Mouse (Mus musculus): ENCODE measurements around the gene Vps4a.

The Vps4a gene

GRCm38 (mm10) chr8:107049480-107049879, 18.5 kb downstream of the Vps4a start:
- DNase-seq (ENCODE audit: low spot score) = no peak

DNA sequence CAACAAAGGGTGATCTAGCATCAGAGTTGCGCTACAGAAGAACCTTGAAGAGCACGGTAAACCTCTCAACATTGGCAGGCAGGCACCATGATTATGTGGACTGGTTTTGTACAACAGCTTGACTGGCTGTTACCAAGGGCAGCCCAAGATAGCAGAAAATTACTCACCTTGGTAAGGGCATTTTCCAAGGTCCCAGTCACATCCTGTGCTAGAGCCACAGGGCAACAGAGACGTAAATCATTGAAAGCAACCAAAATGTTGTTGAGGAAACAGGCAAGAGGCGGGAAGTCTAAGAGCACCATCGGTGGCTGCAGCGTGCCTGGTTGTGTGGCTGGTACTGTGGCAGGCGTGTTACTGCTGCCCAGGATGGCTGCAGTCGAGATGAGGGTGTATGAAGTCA, 21.0 kb downstream of the Vps4a start:
- DNase-seq (ENCODE audit: low spot score) = no peak

DNA sequence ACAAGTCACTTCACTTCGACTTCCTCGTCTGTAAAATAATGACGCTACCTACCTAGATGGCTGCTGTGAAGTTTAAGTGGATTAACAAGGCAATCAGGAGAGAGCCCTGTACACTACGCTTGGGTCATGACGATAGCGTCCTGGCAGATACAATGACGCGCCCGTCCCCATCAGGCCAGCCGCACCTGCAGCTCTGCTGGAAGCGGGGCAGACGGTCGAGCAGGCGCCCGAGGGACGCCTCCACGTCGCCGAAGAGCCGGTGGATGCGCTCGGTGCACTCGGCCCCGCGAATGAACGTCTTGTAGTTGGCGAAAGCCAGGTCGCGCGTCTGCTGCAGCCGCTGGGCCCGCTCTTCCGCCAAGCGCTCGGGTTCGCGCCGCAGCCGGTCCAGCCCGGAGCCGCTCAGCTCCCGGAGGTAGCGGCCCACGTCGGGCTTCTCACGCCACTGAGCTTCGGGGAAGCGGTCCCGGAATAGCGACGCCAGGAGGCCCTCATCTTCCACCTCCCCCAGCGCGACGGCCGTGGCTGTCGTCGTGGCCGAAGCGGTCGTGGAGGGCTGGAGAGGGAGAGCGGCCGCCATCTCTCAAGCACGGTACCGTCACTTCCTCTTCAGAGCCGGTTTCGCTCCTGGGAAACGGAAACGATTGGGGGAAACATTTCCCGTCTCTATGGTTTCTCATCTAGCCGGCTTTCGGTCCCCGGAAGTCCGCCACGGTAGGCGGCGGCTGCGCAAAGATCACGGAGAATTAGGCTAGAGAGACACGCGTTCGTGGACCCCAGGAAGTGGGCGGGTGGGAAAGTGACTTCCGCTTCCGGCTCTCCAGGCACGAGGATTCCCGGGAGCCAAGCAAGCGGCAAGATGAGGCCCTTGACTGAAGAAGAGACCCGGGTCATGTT, 25.3 kb downstream of the Vps4a start, which contains the start of the genes Cog8 and Nip7:
Gene Cog8 (minus strand): TSS at position 614 of the 897 bp plus-strand sequence.
Gene Nip7 (plus strand): TSS at position 802 of the 897 bp plus-strand sequence.
- peak; percentile 94 for DNase-seq (ENCODE audit: low spot score)

GRCm38 (mm10) chr8:107056973-107057369, 25.9 kb downstream of the Vps4a start:
- no peak for DNase-seq (ENCODE audit: low spot score)

GRCm38 (mm10) chr8:107062613-107063012, 31.6 kb downstream of the Vps4a start:
- no peak for DNase-seq (ENCODE audit: low spot score)

GRCm38 (mm10) chr8:107065511-107066496, 34.8 kb downstream of the Vps4a start, which contains the start of gene Tmed6:
Gene Tmed6, minus strand, starts transcription at chr8:107065644.
- DNase-seq (ENCODE audit: low spot score) = no peak

DNA sequence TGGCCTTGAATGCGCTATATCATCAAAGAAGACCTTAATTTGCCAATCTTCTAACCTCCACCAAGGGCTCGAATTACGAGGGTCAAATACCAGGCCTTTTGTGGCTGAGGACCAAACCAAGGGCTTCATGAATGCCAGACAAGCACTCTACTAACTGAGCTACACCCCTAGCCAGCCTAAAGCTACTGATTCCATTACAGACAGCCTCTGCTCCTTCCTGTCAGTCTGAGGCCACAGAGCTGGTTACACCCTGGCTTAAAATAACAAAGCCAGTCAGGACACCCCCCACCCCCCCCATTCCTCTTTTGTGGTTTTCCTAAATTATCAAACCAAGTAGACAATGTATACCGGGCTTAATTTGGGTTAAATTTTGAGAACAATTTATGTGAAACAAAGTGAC, 42.7 kb downstream of the Vps4a start:
- no peak for DNase-seq (ENCODE audit: low spot score)

- no peak for DNase-seq (ENCODE audit: low spot score)
Observed at GRCm38 (mm10) chr8:107074128-107074527, 43.1 kb downstream of the Vps4a start.

DNA sequence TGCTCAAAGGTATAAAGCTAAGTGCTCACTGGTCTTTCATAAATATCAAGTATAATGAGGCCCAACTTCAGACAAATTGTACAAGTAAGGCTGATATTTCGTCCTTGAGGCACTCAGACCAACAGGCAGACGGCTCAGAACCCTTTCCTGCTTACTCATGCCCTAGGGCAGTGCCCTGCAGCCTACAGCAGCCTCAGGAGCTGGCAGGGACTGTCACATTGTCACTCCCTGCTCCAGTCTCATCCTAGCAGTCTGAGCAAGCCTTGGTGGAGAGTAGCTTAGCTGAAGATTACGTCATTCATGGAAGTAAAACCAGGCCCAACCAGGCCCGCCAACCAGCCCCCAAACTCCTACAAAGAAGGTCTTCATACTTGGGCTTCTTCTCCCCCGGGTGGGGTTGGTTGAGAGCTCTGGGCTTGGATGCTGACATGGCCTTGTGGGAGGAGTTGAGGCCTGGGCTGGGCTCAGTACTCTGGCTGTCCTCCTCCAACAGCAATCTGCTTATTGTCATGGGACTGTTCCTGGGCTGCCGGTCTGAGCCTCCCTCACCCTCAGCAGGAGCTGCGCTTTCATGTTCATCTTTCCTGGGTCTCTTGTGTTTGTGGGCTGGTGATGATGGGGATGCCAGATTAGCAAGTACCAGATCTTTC, 45.3 kb downstream of the Vps4a start:
- no peak for DNase-seq (ENCODE audit: low spot score)

DNA sequence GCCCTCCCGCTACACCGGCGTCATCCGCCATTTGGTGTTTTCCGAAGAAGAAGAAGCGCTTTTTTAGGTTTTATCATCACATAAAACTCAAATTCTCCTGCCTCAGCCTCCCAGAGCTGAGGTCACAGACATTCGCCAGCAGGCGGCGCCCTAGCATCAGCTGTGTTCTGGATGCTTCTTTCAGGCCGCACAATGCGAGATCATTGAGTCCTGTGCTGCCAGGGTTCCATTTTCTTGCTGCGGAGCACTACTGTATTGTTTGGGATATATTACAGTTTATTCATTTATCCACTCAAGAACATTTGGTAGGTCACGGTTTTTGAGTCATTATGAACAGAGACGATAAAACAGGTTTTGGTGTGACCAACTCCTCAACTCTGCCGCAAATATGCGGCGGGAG, 54.3 kb downstream of the Vps4a start:
- DNase-seq (ENCODE audit: low spot score) = no peak

DNA sequence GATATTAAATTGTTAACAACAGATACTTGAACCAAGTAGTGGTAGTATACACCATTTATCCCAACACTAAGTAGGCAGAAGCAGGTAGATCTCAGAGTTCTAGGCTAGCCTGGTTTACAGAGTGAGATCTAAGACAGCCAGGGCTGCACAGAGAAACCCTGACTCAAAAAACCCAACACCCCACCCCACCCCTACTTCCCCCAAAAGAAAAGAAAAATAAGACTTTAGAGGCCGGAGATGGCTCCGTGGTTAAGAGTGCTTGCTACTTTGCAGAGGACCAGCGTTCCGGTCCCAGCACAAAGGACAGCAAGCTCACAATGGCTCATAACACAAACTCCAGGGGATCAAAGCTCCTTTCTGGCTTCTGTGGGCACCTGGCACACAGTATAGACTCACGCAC, 55.0 kb downstream of the Vps4a start:
- no peak for DNase-seq (ENCODE audit: low spot score)

DNA sequence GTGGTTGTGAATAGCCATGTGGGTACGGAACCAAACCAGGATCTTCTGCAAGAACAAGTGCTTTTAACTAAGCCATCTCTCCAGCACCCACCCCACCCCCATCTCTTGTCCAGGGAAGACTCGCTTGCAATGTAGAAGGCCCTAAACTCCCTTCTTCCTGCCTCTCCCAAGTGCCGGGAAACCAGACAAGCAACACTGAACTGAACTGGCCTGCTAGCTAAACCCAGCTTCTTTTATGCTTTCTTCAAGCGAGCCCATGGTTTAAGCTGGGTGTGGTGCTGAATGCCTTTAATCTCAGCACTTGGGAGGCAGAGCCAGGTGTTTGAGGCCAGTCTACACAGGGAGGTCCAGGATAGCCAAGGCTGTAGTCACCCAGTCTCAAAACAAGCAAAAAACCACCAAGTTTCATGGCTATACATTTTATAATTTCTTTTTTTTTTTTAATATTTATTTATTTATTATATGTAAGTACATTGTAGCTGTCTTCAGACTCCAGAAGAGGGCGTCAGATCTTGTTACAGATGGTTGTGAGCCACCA, 57.6 kb downstream of the Vps4a start:
- no peak for DNase-seq (ENCODE audit: low spot score)

GRCm38 (mm10) chr8:107090531-107090930, 59.5 kb downstream of the Vps4a start:
- DNase-seq (ENCODE audit: low spot score) = no peak
